Mouse (Mus musculus) MEL (cell line): ENCODE data around the gene Fdps. TPM values are rescaled to one million over a fixed set of nuclear protein-coding genes. Genes with fewer than 3 reads are reported as not detected.
A peak's percentile ranks its signal among the peaks of the same experiment; 100 is the strongest.

Experiments used
- DNase-seq: peaks from one replicate; pipeline ENCODE4 v3.0.0; 2011; ENCODE audit warnings: low read depth, low spot score
- H3K27ac ChIP-seq: 2 replicates; pipeline ENCODE4 v1.5.1; 2012; ENCODE audit warnings: low read depth, mild to moderate bottlenecking, control low read depth, low read length, moderate library complexity; ENCODE audit not compliant: control insufficient read depth
- H3K27me3 ChIP-seq, 2 experiments: fragments of 150-350 bp in 1 of 2; sonication (generic) in 1 of 2; 2 replicates each; pipeline ENCODE4 v1.6.1; 2012; ENCODE audit warnings: low read length in 2 of 2, mild to moderate bottlenecking in 2 of 2, improper control_type of control experiment in 1 of 2, moderate library complexity in 1 of 2; ENCODE audit not compliant: insufficient read depth in 2 of 2, control insufficient read depth in 1 of 2
- H3K36me3 ChIP-seq, 2 experiments: 2 replicates each; pipeline ENCODE4 v1.6.1; 2012 to 2014; ENCODE audit warnings: low read length in 2 of 2, improper control_type of control experiment in 1 of 2, inconsistent platforms in 1 of 2, mild to moderate bottlenecking in 1 of 2; ENCODE audit not compliant: insufficient read depth in 2 of 2, control insufficient read depth in 1 of 2
- H3K4me1 ChIP-seq, 2 experiments: fragments of 150-350 bp in 1 of 2; sonication (generic) in 1 of 2; 2 replicates each; pipeline ENCODE4 v1.6.1; 2012; ENCODE audit warnings: low read length in 2 of 2, improper control_type of control experiment in 1 of 2, mild to moderate bottlenecking in 1 of 2; ENCODE audit not compliant: insufficient read depth in 2 of 2, control insufficient read depth in 1 of 2
- H3K4me3 ChIP-seq, 2 experiments: fragments of 150-350 bp in 1 of 2; sonication (generic) in 1 of 2; 2 replicates each; pipeline ENCODE4 v1.5.1; 2012; ENCODE audit warnings: low read depth in 2 of 2, low read length in 2 of 2, mild to moderate bottlenecking in 2 of 2, moderate library complexity in 2 of 2, control low read depth in 1 of 2, improper control_type of control experiment in 1 of 2; ENCODE audit not compliant: control insufficient read depth in 1 of 2, insufficient read depth in 1 of 2
- H3K79me2 ChIP-seq: 2 replicates; pipeline ENCODE4 v1.6.1; 2012; ENCODE audit warnings: mild to moderate bottlenecking, low read length, moderate library complexity; ENCODE audit not compliant: control insufficient read depth, poor library complexity, insufficient read depth
- H3K9ac ChIP-seq: 2 replicates; pipeline ENCODE4 v1.6.1; 2012; ENCODE audit warnings: low read depth, mild to moderate bottlenecking, control low read depth, low read length, moderate library complexity; ENCODE audit not compliant: control insufficient read depth, poor library complexity, severe bottlenecking
- H3K9me3 ChIP-seq: fragments of 150-350 bp; sonication (generic); replicated peaks from 2 replicates; pipeline ENCODE4 v1.6.1; 2012; ENCODE audit warnings: mild to moderate bottlenecking, low read length, improper control_type of control experiment, moderate library complexity; ENCODE audit not compliant: insufficient read depth
- CHD2 ChIP-seq: IDR thresholded peaks from 2 replicates; pipeline ENCODE4 v1.6.1; 2011; ENCODE audit warnings: low read length, improper control_type of control experiment
- ELF1 ChIP-seq: IDR thresholded peaks from 2 replicates; pipeline ENCODE4 v1.6.1; 2014; ENCODE audit warnings: low read depth, mild to moderate bottlenecking, inconsistent platforms, low read length, improper control_type of control experiment, moderate library complexity
- EP300 ChIP-seq, 2 experiments: IDR thresholded peaks; 2 replicates each; pipeline ENCODE4 v1.6.1; 2011; ENCODE audit warnings: improper control_type of control experiment in 2 of 2, low read length in 2 of 2, low read depth in 1 of 2, mild to moderate bottlenecking in 1 of 2
- GATA1 ChIP-seq: IDR thresholded peaks from 2 replicates; pipeline ENCODE4 v1.6.1; 2011; ENCODE audit warnings: low read depth, low read length, improper control_type of control experiment
- HCFC1 ChIP-seq: IDR thresholded peaks from 2 replicates; pipeline ENCODE4 v1.6.1; 2012; ENCODE audit warnings: low read depth, mild to moderate bottlenecking, inconsistent platforms, low read length, improper control_type of control experiment, moderate library complexity
- KAT2A ChIP-seq: conservative IDR thresholded peaks from 2 replicates; pipeline ENCODE4 v1.6.1; 2012; ENCODE audit warnings: low read depth, low read length, improper control_type of control experiment, inconsistent platforms
- MAFK ChIP-seq: IDR thresholded peaks from 2 replicates; pipeline ENCODE4 v1.6.1; 2011; ENCODE audit warnings: low read depth, mild to moderate bottlenecking, low read length, improper control_type of control experiment, borderline replicate concordance
- MAX ChIP-seq: IDR thresholded peaks from 2 replicates; pipeline ENCODE4 v1.6.1; 2011; ENCODE audit warnings: low read length, improper control_type of control experiment
- MAZ ChIP-seq: IDR thresholded peaks from 2 replicates; pipeline ENCODE4 v1.6.1; 2012; ENCODE audit warnings: low read depth, mild to moderate bottlenecking, inconsistent platforms, low read length, improper control_type of control experiment
- MEF2A ChIP-seq: IDR thresholded peaks from 2 replicates; pipeline ENCODE4 v1.6.1; 2014; ENCODE audit warnings: low read depth, mild to moderate bottlenecking, inconsistent platforms, low read length, improper control_type of control experiment; ENCODE audit not compliant: poor library complexity, insufficient replicate concordance, severe bottlenecking; ENCODE audit errors: extremely low read depth
- POLR2AphosphoS5 ChIP-seq: IDR thresholded peaks from 2 replicates; pipeline ENCODE4 v1.6.1; 2012; ENCODE audit warnings: low read depth, borderline replicate concordance, mild to moderate bottlenecking, inconsistent platforms, low read length, moderate library complexity, mixed read lengths
- SIN3A ChIP-seq: IDR thresholded peaks from 2 replicates; pipeline ENCODE4 v1.6.1; 2012; ENCODE audit warnings: low read length, improper control_type of control experiment, inconsistent platforms
- TAL1 ChIP-seq: IDR thresholded peaks from 2 replicates; pipeline ENCODE4 v1.6.1; 2012; ENCODE audit warnings: mild to moderate bottlenecking, inconsistent platforms, low read length, moderate library complexity, mixed read lengths
- TBP ChIP-seq: IDR thresholded peaks from 2 replicates; pipeline ENCODE4 v1.8.0; 2011; ENCODE audit warnings: low read depth, low read length, improper control_type of control experiment
- TCF12 ChIP-seq: IDR thresholded peaks from 2 replicates; pipeline ENCODE4 v1.6.1; 2014; ENCODE audit warnings: low read depth, mild to moderate bottlenecking, inconsistent platforms, low read length, improper control_type of control experiment, moderate library complexity
- UBTF ChIP-seq: IDR thresholded peaks from 2 replicates; pipeline ENCODE4 v1.6.1; 2012; ENCODE audit warnings: low read depth, mild to moderate bottlenecking, inconsistent platforms, low read length, improper control_type of control experiment, moderate library complexity, borderline replicate concordance; ENCODE audit not compliant: insufficient read depth
- USF1 ChIP-seq: IDR thresholded peaks from 2 replicates; pipeline ENCODE4 v1.6.1; 2014; ENCODE audit warnings: low read depth, mild to moderate bottlenecking, inconsistent platforms, low read length, improper control_type of control experiment, moderate library complexity
- USF2 ChIP-seq, 2 experiments: IDR thresholded peaks; 2 replicates each; pipeline ENCODE4 v1.6.1; 2011 to 2012; ENCODE audit warnings: improper control_type of control experiment in 2 of 2, low read length in 2 of 2, borderline replicate concordance in 1 of 2, inconsistent platforms in 1 of 2, low read depth in 1 of 2, mild to moderate bottlenecking in 1 of 2; ENCODE audit not compliant: insufficient read depth in 1 of 2
- ZKSCAN1 ChIP-seq: IDR thresholded peaks from 2 replicates; pipeline ENCODE4 v1.6.1; 2012; ENCODE audit warnings: low read depth, mild to moderate bottlenecking, inconsistent platforms, low read length, improper control_type of control experiment, moderate library complexity
- ZNF384 ChIP-seq: IDR thresholded peaks from 2 replicates; pipeline ENCODE4 v1.6.1; 2012; ENCODE audit warnings: low read depth, mild to moderate bottlenecking, inconsistent platforms, low read length, improper control_type of control experiment
- polyA plus RNA-seq, 2 experiments: library from polyadenylated mRNA; stranded (reverse) in 1 of 2; unstranded in 1 of 2; fragments of >175 nt in 1 of 2; fragments of >200 nt in 1 of 2; gene quantifications; 2 replicates each; pipeline versions ENCODE4 v1.2.1 to v1.2.4; 2012; ENCODE audit warnings: low replicate concordance in 2 of 2, low read depth in 1 of 2; ENCODE audit not compliant: insufficient read length in 2 of 2, insufficient read depth in 1 of 2, missing spikeins in 1 of 2
- total RNA-seq: library from RNA; depleted of rRNA; stranded (reverse); fragments of 300-350 nt; gene quantifications from 2 replicates; pipeline ENCODE4 v1.2.3, GENCODE M21; 2012

Fdps gene
- total and polyA plus RNA-seq, 3 experiments = 226 to 267 TPM; not detected in 1

GRCm38 (mm10) chr3:89135958-89136357 is 34.2 kb upstream of the Fdps start, which contains the start of gene Pklr (continued):
- TF ChIP-seq ZNF384 = no peak
- peak; percentile 12; the same call in 1 of the 2 replicates for TF ChIP-seq MAFK
- TF ChIP-seq KAT2A = no peak
- TF ChIP-seq ELF1 = no peak
- TF ChIP-seq POLR2AphosphoS5 = peak; percentile 55; the same call in 1 of the 2 replicates
- peak; percentile 55; the same call in 1 of the 2 replicates for TF ChIP-seq MAX
- 0 out of 2 replicates have a peak, but pooled peaks have one; percentile 47 for TF ChIP-seq MEF2A
- no peak for TF ChIP-seq USF2 (IDR thresholded peaks at IDR 0.05; ENCODE audit: borderline replicate concordance in 1 of 2, insufficient read depth in 1 of 2, low read depth in 1 of 2, low read length in 2 of 2)

- no peak overlapping the region for H3K4me3 ChIP-seq
- H3K27me3 ChIP-seq = no peaks in the 10 kb centered on the region
- peaks cover 16% of the 10 kb centered on the region for H3K79me2 ChIP-seq
- peak; percentile 64 for DNase-seq
- H3K9ac ChIP-seq = peak overlapping the region; percentile 67
- peaks cover 30 to 57% of the 10 kb centered on the region in 2 experiments for H3K4me1 ChIP-seq
- H3K27ac ChIP-seq = peak overlapping the region; percentile 88
- peaks cover 0 to 50% of the 10 kb centered on the region in 2 experiments; a peak in 2 of 4 replicates for H3K36me3 ChIP-seq
- H3K9me3 ChIP-seq = no peaks in the 10 kb centered on the region
- TF ChIP-seq USF1 (no peak), EP300 (IDR thresholded peaks at IDR 0.05; ENCODE audit: low read depth in 1 of 2, low read length in 2 of 2) (peak in 1 of 2 experiments; percentile 56; a peak in 2 of 4 replicates), TAL1 (peak; percentile 41), CHD2 (no peak), TCF12 (0 out of 2 replicates have a peak, but pooled peaks have one; percentile 19), GATA1 (peak; percentile 67), SIN3A (0 out of 2 replicates have a peak, but pooled peaks have one; percentile 7)
- TF ChIP-seq, all 39 proteins: peak for 5
Measured at GRCm38 (mm10) chr3:89133752-89134151, 32.0 kb upstream of the Fdps start.

GRCm38 (mm10) chr3:89133063-89133450 is 31.3 kb upstream of the Fdps start:
- peak; percentile 69 for DNase-seq
- Histone ChIP-seq H3K27me3 (no peaks in the 10 kb centered on the region), H3K36me3 (peaks cover 0 to 48% of the 10 kb centered on the region in 2 experiments; a peak in 2 of 4 replicates), H3K4me1 (peaks cover 34 to 63% of the 10 kb centered on the region in 2 experiments), H3K9ac (peak overlapping the region; percentile 67), H3K4me3 (peak overlapping the region; percentile 51 to 57), H3K9me3 (no peaks in the 10 kb centered on the region), H3K79me2 (peaks cover 16% of the 10 kb centered on the region), H3K27ac (peak overlapping the region; percentile 88)
- TF ChIP-seq ZKSCAN1 (no peak), EP300 (IDR thresholded peaks at IDR 0.05; ENCODE audit: low read depth in 1 of 2, low read length in 2 of 2) (no peak; a peak in 1 of 4 replicates), HCFC1 (no peak), SIN3A (no peak), MAZ (0 out of 2 replicates have a peak, but pooled peaks have one; percentile 18), UBTF (0 out of 2 replicates have a peak, but pooled peaks have one; percentile 40), CHD2 (no peak), TBP (no peak)
